Mouse (Mus musculus) lung, postnatal 4 days (tissue): Measurements from ENCODE around the gene Crip2.
A peak's percentile ranks its signal among the peaks of the same experiment; 100 is the strongest.

ENCODE experiments used
- DNase-seq, 2 experiments: peaks; one replicate each; pipeline ENCODE4 v3.0.0; 2021

Gene Crip2

DNA sequence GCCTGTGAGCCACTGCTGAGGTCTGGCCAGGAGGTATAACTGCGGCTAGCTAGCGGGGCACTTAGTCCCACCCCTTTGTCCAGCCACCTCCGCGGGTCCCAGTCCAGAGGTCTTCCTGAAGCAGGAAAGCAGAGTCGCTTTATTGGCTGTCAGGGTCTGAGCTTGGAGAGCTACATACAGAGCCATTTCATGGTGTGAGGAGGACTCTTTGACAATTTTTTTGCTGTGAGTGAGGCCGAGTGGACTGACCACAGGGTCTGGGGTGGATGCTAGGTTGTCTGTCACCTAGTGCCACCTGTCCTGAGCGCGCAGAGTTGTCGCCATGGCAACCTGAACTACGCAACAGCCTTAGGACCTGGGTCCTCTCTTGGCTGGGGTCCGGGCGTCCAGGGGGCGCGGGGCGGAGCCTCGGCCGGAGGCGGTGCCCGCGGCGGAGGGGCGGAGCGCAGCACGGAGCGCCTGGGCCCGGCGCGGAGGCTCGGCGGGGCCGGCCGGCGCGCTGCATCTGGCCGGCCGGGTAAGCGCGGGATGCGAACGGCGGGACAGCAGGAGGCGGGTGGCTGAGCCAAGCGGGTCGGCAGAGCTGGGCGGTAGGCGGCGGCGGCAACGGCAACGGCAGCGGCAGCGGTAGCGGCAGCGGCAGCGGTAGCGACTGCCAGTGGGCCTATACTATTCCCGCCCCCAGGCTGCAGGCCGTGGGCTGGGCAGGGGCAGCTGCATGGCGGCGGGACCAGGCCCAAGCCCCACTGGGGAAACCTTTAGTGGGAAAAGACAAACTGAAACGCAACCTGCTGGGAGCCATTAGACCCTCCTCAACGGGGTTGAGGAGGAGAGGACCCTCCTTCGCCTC lies 45.6 kb downstream of the Crip2 start, which contains the start of gene Tmem121:
Gene Tmem121, plus strand, starts transcription at position 489 of the 850 bp plus-strand sequence.
- peak in 1 of 2 experiments; percentile 41 for DNase-seq

DNA sequence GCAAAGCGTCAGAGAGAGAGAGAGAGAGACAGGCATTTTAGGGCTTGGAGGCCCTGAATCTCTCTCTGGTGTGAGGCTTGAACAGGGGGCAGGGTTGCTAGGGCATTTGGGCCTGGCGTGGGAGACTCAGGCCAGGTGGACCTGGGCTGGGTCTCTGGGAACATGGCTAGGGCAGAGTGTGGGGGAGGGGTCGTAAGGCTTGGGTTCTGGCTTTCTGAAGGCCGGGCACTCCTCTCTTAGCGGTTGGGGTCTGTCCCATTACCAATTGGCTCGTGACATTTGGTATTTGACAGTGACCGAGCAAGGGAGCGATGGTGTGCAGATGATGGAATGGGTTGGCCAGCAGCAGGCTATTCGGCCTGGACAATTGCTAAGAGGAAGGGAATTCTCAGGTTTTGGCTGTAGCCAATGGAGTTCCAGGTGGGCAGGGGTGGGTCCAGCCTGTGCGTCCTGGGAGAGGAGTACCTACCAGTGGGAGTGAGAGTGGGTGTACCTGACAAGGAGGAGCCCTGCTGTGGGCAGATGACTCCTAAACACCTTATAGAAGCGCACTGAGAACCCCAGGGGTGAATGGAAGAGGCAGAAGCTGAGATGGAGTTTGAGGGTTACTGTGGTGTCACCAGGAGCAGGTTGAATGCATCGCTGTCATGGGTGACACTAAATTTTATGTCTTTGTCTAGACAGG lies 46.4 kb downstream of the Crip2 start:
- DNase-seq: no peak

DNA sequence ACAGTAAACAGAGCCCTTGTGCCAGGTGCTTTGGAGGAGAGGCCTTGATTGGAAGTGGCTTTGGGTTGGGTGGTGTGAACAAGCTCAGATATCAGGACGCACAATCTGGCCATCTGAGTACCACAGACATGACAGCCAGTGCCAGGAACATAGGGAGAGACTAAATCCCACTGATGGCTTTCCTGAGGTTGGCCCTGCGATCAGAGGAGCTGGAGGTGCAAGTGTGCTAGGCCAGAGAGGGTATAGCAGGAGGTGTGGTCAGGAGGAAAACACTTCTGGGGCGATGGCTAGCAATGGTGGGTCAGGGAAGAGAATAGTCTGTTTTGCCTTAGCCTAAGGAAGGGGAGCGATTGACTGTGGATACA lies 47.0 kb downstream of the Crip2 start:
- no peak for DNase-seq

DNA sequence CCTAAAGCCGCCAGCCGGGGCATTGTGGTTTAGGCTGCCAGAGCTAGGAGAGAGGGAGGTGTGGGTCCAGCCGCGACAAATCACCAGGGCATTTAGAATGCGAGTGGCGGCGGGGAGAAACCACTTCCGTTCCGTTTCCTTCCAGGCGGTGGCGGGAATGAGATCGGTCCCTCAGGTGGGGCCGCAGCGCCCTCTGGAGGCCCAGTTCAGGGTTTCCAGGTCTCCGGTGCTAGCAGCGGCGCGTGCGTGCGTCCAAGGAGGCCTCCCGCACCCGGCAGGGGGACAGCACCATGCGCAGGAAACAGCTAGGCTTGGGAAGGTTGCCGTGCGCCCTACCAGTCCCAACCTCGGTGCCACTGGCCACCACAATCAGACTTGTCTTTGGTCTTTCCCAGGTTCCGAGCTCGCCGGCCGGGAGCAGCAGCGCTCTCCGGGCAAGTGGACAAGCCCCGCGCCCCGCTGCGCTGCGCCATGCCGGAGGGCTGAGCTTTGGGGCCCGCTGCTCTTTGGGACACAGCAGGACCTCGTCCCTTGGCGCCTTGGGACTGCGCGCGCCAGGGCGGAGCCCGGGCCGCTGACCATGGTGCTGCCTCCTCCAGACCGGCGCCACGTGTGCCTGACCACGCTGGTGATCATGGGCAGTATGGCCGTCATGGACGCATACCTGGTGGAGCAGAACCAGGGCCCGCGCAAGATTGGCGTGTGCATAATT lies 47.7 kb downstream of the Crip2 start:
- DNase-seq: peak; percentile 80 to 81

DNA sequence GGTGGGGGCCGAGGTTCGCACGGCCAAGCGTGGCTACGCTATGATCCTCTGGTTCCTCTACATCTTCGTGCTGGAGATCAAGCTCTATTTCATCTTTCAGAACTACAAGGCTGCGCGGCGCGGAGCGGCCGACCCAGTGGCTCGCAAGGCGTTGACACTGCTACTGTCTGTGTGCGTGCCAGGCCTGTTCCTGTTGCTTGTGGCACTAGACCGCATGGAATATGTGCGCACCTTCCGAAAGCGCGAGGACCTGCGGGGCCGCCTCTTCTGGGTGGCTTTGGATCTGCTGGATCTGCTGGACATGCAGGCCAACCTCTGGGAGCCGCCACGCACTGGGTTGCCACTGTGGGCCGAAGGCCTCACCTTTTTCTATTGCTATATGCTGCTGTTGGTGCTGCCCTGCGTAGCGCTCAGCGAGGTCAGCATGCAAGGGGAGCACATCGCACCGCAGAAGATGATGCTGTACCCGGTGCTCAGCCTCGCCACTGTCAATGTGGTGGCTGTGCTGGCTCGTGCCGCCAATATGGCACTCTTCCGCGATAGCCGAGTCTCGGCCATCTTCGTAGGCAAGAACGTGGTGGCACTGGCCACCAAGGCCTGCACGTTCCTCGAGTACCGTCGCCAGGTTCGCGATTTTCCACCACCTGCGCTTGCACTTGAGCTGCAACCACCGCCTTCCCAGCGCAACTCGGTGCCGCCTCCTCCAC lies 48.5 kb downstream of the Crip2 start:
- DNase-seq: no peak

DNA sequence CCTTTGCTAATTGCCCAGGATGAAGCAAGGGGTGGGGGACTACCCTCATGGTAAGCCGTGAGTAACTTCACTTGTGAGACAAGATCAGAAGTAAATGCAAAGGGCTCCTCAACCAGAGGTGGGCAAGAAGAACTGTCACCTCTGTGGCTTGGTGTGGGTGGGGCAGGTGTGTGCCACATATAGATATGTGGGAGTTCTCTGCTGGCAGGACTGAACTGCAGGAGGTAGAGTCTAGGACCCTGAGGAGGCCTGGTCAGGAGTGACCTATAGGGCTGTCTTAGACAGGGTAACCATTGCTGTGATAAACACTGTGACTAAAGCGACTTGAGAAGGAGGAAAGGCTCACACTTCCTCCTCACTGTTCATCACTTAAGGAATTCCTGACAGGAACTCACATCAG lies 53.4 kb downstream of the Crip2 start:
- DNase-seq: no peak
